Mouse (Mus musculus): ENCODE measurements around the gene Adam20.
"Not testable (repeated sequence)": the region's sequence is repeated elsewhere in the genome, so short reads cannot be mapped to it uniquely, and the experiment has no call there.

The Adam20 gene

GRCm38 (mm10) chr8:40792973-40793372, at the start of gene Adam20:
TSS of gene Adam20 (plus strand) at chr8:40793273.
- not testable (repeated sequence) for DNase-seq (ENCODE audit: low spot score)

GRCm38 (mm10) chr8:40751908-40752307, 41.2 kb upstream of the Adam20 start, which contains the start of gene Adam25:
TSS of gene Adam25 (plus strand) at chr8:40752208.
- DNase-seq (ENCODE audit: low spot score): not testable (repeated sequence)

GRCm38 (mm10) chr8:40783320-40783719, 9.8 kb upstream of the Adam20 start:
- no peak for DNase-seq (ENCODE audit: low spot score)

GRCm38 (mm10) chr8:40803379-40804079, 10.5 kb downstream of the Adam20 start:
- DNase-seq (ENCODE audit: low spot score): no peak

Measured in c-Kit-positive CD71-positive TER-119-positive erythroid progenitor cells, embryonic 14.5 days (primary cell).